Mouse (Mus musculus) heart, embryonic 16.5 days (tissue): ENCODE measurements at regions not wholly inside any gene's neighbourhood (a gene's known extent, or its start where the extent isn't known, plus 50 kb on each side); places are given as distances from the start of the nearest gene placed in this dataset.

Source experiments
- ATAC-seq: fragments of 200-750 bp; cut with Nextera tagmentation; replicated peaks from 2 replicates; pipeline ENCODE4 v1.8.0; 2017; ENCODE audit warnings: moderate number of reproducible peaks; ENCODE audit not compliant: insufficient read depth, low FRiP score; ENCODE audit errors: extremely low read depth
- H3K27ac ChIP-seq: fragments of 300-500 bp; sonication (generic); 2 replicates; pipeline ENCODE4 v1.5.1; 2014; ENCODE audit warnings: mild to moderate bottlenecking, low read length, control low read depth, moderate library complexity
- H3K27me3 ChIP-seq: fragments of 300-500 bp; sonication (generic); 2 replicates; pipeline ENCODE4 v1.6.1; 2014; ENCODE audit warnings: low read length, mixed read lengths; ENCODE audit not compliant: control insufficient read depth, insufficient read depth
- H3K36me3 ChIP-seq: fragments of 300-500 bp; sonication (generic); 2 replicates; pipeline ENCODE4 v1.6.1; 2014; ENCODE audit not compliant: control insufficient read depth, insufficient read depth
- H3K4me1 ChIP-seq: fragments of 300-500 bp; sonication (generic); 2 replicates; pipeline ENCODE4 v1.6.1; 2014; ENCODE audit warnings: low read length, mixed read lengths; ENCODE audit not compliant: control insufficient read depth, insufficient read depth
- H3K4me2 ChIP-seq: fragments of 300-500 bp; sonication (generic); 2 replicates; pipeline ENCODE4 v1.6.1; 2014; ENCODE audit warnings: low read depth, mild to moderate bottlenecking, control low read depth, low read length
- H3K4me3 ChIP-seq: fragments of 300-500 bp; sonication (generic); 2 replicates; pipeline ENCODE4 v1.5.1; 2014; ENCODE audit warnings: mild to moderate bottlenecking, control low read depth, low read length
- H3K9ac ChIP-seq: fragments of 300-500 bp; sonication (generic); 2 replicates; pipeline ENCODE4 v1.6.1; 2014; ENCODE audit warnings: low read length, control low read depth
- H3K9me3 ChIP-seq: fragments of 300-500 bp; sonication (generic); replicated peaks from 2 replicates; pipeline ENCODE4 v1.6.1; 2016; ENCODE audit warnings: low read length; ENCODE audit not compliant: control insufficient read depth
- WGBS: fragments of 180-500 bp; shearing (Covaris S2); extraction: QIAGEN DNeasy Blood & Tissue Kit; methylation state at CpG from one replicate; pipeline ENCODE4 v1.1.7; 2014; 5-methylcytosine and 5-hydroxymethylcytosine counted together

DNA sequence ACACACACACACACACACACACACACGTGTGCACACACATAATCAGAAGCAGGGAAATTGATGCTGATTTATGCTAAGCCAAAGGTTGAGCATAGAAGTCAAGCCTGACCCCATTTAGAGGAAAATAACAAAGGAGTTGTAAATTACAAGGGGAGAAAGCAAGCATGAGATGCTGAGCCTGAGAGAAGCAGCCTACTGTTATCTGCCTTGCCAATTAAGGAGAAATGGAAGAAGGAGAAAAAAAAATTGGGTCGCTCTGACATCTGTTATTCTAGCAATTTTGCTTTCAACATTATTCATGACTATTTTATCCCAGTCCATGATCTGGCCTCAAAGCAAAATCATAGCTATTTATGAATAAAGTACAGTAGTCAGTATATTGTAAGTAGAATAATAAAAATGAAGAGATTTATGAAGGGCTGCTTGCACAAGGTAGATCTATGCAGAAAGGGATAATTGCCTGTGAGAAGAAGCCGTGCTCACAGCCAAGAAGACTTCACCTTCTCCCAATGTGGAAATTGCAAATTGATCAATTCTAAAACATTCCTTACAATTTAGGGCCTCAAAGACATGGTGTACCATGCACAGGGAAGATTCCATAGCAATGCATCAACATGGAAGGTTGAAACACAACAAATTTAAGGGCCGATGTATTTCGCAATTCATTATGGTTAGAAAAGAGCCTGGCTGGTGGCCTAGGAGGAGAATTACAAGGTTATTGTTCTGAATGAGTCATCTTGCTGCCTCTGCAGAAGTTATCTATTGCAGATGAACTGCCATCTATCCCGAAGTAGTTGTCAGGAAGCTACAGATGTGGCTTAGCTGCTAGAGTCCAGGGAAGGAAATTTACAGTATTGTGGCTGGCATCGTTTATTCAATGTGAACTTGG lies 585.7 kb downstream of the Zfp619 start:
- H3K4me3 ChIP-seq, result no peak overlapping the region
- H3K4me1 ChIP-seq, result no peaks in the 10 kb centered on the region
- H3K27me3 ChIP-seq, result no peaks in the 10 kb centered on the region
- 77% methylated on average over 7 of the region's 7 CpGs for WGBS
- no peak overlapping the region for H3K4me2 ChIP-seq
- no peak overlapping the region for H3K27ac ChIP-seq
- H3K36me3 ChIP-seq, result no peaks in the 10 kb centered on the region
- H3K9ac ChIP-seq, result no peak overlapping the region
- H3K9me3 ChIP-seq, result no peaks in the 10 kb centered on the region
- ATAC-seq, result no peak

DNA sequence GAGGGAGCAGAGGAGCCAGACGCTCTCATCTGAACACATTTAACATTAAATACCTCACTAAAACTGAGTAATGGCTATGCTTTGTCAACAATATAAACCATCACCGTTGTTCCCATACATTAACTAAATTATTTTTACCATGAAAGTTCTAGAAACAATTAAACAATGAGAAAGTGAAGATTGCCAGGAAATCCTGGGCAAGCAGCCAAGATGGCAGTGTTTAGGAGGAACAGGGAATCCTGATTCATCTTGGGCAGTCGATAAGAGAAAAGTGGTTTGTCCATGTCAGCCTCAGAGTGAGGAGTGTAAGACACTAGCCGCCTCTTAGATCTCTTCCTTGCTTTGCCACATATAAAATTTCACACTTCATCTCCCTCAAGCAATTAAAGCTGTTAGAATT lies 625.3 kb downstream of the Zfp619 start:
- no peak for ATAC-seq
- Histone ChIP-seq H3K4me2 (no peak overlapping the region), H3K4me1 (no peaks in the 10 kb centered on the region), H3K27me3 (no peaks in the 10 kb centered on the region), H3K36me3 (no peaks in the 10 kb centered on the region), H3K4me3 (no peak overlapping the region), H3K27ac (no peak overlapping the region), H3K9ac (no peak overlapping the region), H3K9me3 (no peaks in the 10 kb centered on the region)
- WGBS, result 50% methylated on average over 4 of the region's 4 CpGs

DNA sequence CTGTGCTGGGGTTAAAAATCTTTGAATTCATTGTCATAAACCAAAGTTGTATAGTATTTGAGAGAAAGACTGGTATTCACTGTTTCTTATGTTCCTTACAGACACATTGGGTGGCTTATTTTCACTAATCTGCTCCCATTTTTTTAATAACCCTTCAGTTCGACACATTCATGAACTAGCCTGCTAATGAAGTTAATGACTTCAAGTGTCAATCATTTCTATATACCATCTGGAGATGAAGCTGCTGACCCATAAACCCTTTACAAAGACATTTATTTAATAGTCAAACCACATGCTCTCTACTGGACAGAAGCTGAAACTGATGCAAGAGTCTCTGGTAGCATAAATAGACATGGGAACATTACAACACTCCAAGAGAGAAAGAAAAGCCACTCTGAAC lies 626.9 kb downstream of the Zfp619 start:
- no peak for ATAC-seq
- H3K4me3 ChIP-seq, result no peak overlapping the region
- WGBS, result 69% methylated on average over 1 of the region's 1 CpGs
- H3K36me3 ChIP-seq, result no peaks in the 10 kb centered on the region
- no peak overlapping the region for H3K9ac ChIP-seq
- no peak overlapping the region for H3K27ac ChIP-seq
- no peaks in the 10 kb centered on the region for H3K9me3 ChIP-seq
- no peak overlapping the region for H3K4me2 ChIP-seq
- no peaks in the 10 kb centered on the region for H3K27me3 ChIP-seq
- H3K4me1 ChIP-seq, result no peaks in the 10 kb centered on the region

GRCm38 (mm10) chr7:40177570-40177969 lies 660.0 kb downstream of the Zfp619 start:
- H3K4me1 ChIP-seq, result no peaks in the 10 kb centered on the region
- WGBS, result 83% methylated on average over 2 of the region's 2 CpGs
- no peak for ATAC-seq

GRCm38 (mm10) chr7:40195366-40195765 lies 677.8 kb downstream of the Zfp619 start:
- H3K27ac ChIP-seq, result no peak overlapping the region
- H3K36me3 ChIP-seq, result no peaks in the 10 kb centered on the region
- H3K4me2 ChIP-seq, result no peak overlapping the region
- ATAC-seq, result no peak
- no peaks in the 10 kb centered on the region for H3K4me1 ChIP-seq
- no peaks in the 10 kb centered on the region for H3K27me3 ChIP-seq
- 61% methylated on average over 3 of the region's 3 CpGs for WGBS
- H3K4me3 ChIP-seq, result no peak overlapping the region
- no peak overlapping the region for H3K9ac ChIP-seq
- H3K9me3 ChIP-seq, result no peaks in the 10 kb centered on the region

More at GRCm38 (mm10) chr7:40177570-40177969, 660.0 kb downstream of the Zfp619 start:
- Histone ChIP-seq H3K9me3 (no peaks in the 10 kb centered on the region), H3K9ac (no peak overlapping the region), H3K4me3 (no peak overlapping the region), H3K4me2 (no peak overlapping the region), H3K27me3 (no peaks in the 10 kb centered on the region), H3K27ac (no peak overlapping the region), H3K36me3 (no peaks in the 10 kb centered on the region)

GRCm38 (mm10) chr7:40202615-40203014 lies 685.0 kb downstream of the Zfp619 start:
- H3K27me3 ChIP-seq, result no peaks in the 10 kb centered on the region
- 66% methylated on average over 1 of the region's 1 CpGs for WGBS
- no peak overlapping the region for H3K9ac ChIP-seq
- no peak for ATAC-seq
- no peak overlapping the region for H3K4me2 ChIP-seq
- no peaks in the 10 kb centered on the region for H3K4me1 ChIP-seq
- no peak overlapping the region for H3K27ac ChIP-seq
- no peaks in the 10 kb centered on the region for H3K36me3 ChIP-seq
- no peaks in the 10 kb centered on the region for H3K9me3 ChIP-seq
- no peak overlapping the region for H3K4me3 ChIP-seq

DNA sequence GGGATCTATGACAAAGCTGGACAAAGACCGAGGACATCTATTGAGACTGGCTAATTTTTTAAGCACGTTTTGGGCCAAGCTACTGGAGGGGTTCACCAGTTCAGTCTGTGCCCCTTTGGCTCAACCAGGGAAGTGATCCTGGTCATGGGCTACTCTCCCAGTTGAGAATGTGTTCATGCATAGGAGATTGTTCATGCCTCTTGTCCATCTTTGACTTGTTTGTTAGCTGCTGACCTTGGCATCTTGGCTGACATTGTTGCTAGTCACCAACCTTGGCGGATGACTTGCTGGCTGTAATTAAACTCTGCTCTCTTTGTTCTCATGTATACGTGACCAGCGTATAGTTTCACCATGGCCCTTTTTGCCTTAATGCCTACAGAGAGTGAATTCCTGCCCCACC lies 686.2 kb upstream of the Vstm2b start:
- H3K4me2 ChIP-seq, result no peak overlapping the region
- no peaks in the 10 kb centered on the region for H3K27me3 ChIP-seq
- 82% methylated on average over 5 of the region's 5 CpGs for WGBS
- no peak overlapping the region for H3K27ac ChIP-seq
- H3K9ac ChIP-seq, result no peak overlapping the region
- H3K9me3 ChIP-seq, result no peaks in the 10 kb centered on the region
- H3K4me1 ChIP-seq, result no peaks in the 10 kb centered on the region
- H3K36me3 ChIP-seq, result no peaks in the 10 kb centered on the region
- no peak overlapping the region for H3K4me3 ChIP-seq
- no peak for ATAC-seq

- Histone ChIP-seq H3K27ac (no peak overlapping the region), H3K9ac (no peak overlapping the region), H3K4me1 (no peaks in the 10 kb centered on the region), H3K36me3 (no peaks in the 10 kb centered on the region), H3K9me3 (no peaks in the 10 kb centered on the region), H3K27me3 (no peaks in the 10 kb centered on the region), H3K4me3 (no peak overlapping the region), H3K4me2 (no peak overlapping the region)
- no peak for ATAC-seq
- 68% methylated on average over 2 of the region's 2 CpGs for WGBS
Observed at GRCm38 (mm10) chr7:40212576-40212975, 685.6 kb upstream of the Vstm2b start.

DNA sequence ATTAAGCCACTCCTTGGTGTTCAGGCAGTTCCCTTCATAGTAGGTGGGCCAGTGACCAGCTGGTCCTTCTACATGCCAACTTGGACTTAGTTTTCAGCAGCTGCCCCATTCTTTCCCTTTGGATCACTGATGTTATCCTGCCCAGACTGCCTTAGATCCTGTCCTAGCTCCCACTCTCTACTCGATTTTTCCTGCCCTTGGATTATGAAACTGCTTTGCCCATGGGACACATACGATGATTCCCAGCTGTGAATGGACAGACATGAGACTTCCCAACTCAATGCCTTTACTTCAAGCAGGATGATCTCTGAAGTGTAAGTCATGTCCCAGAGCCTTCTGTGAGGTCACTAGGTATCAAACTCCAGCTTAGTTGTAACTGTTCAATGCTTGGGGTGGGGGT lies 684.5 kb upstream of the Vstm2b start:
- ATAC-seq, result no peak
- Histone ChIP-seq H3K4me2 (no peak overlapping the region), H3K27ac (no peak overlapping the region), H3K9ac (no peak overlapping the region), H3K27me3 (no peaks in the 10 kb centered on the region), H3K4me3 (no peak overlapping the region), H3K4me1 (no peaks in the 10 kb centered on the region), H3K36me3 (no peaks in the 10 kb centered on the region), H3K9me3 (no peaks in the 10 kb centered on the region)
- 53% methylated on average over 2 of the region's 2 CpGs for WGBS
